Mouse (Mus musculus) stomach, embryonic 16.5 days (tissue): ENCODE measurements around the gene Klhl12. TPM values are rescaled to one million over a fixed set of nuclear protein-coding genes. Genes with fewer than 3 reads are reported as not detected.
"Not testable (repeated sequence)": the region's sequence is repeated elsewhere in the genome, so short reads cannot be mapped to it uniquely, and the experiment has no call there.

ENCODE experiments used
- ATAC-seq: fragments of 200-750 bp; cut with Nextera tagmentation; 2 replicates; pipeline ENCODE4 v1.8.0; 2017; ENCODE audit warnings: moderate number of reproducible peaks, moderate TSS enrichment; ENCODE audit not compliant: insufficient read depth, low FRiP score
- H3K27ac ChIP-seq: fragments of 300-500 bp; sonication (generic); 2 replicates; pipeline ENCODE4 v1.5.1; 2014; ENCODE audit warnings: low read length
- H3K27me3 ChIP-seq: fragments of 300-500 bp; sonication (generic); 2 replicates; pipeline ENCODE4 v1.6.1; 2014; ENCODE audit warnings: low read length, control low read depth, mixed read lengths; ENCODE audit not compliant: control insufficient read depth, insufficient read depth
- H3K36me3 ChIP-seq: fragments of 300-500 bp; sonication (generic); 2 replicates; pipeline ENCODE4 v1.6.1; 2014; ENCODE audit warnings: low read length; ENCODE audit not compliant: control insufficient read depth, insufficient read depth
- H3K4me1 ChIP-seq: fragments of 300-500 bp; sonication (generic); 2 replicates; pipeline ENCODE4 v1.6.1; 2014; ENCODE audit warnings: low read length, control low read depth, mixed read lengths; ENCODE audit not compliant: control insufficient read depth, insufficient read depth
- H3K4me2 ChIP-seq: fragments of 300-500 bp; sonication (generic); 2 replicates; pipeline ENCODE4 v1.6.1; 2014; ENCODE audit warnings: low read depth, low read length, mixed read lengths
- H3K4me3 ChIP-seq: fragments of 300-500 bp; sonication (generic); replicated peaks from 2 replicates; pipeline ENCODE4 v1.5.1; 2014; ENCODE audit warnings: mild to moderate bottlenecking, low read length
- H3K9ac ChIP-seq: fragments of 300-500 bp; sonication (generic); 2 replicates; pipeline ENCODE4 v1.6.1; 2014; ENCODE audit warnings: low read length
- H3K9me3 ChIP-seq: fragments of 300-500 bp; sonication (generic); replicated peaks from 2 replicates; pipeline ENCODE4 v1.6.1; 2016; ENCODE audit warnings: low read length, control low read depth; ENCODE audit not compliant: control insufficient read depth
- WGBS: fragments of 180-500 bp; shearing (Covaris S2); extraction: QIAGEN DNeasy Blood & Tissue Kit; methylation state at CpG from one replicate; pipeline ENCODE4 v1.1.7; 2014; 5-methylcytosine and 5-hydroxymethylcytosine counted together
- polyA plus RNA-seq: library from polyadenylated mRNA; unstranded; fragments of >200 nt; fragmentation: Nextera tagmentation; extraction: Ambion mirVana; gene quantifications from 2 replicates; pipeline ENCODE4 v1.2.1, GENCODE M21; 2015

Gene Klhl12
- polyA plus RNA-seq, 1 experiment from 2014 or later = 23.1 TPM

GRCm38 (mm10) chr1:134533710-134534109 lies 78.4 kb downstream of the Klhl12 start:
- H3K27ac ChIP-seq, H3K27me3 ChIP-seq, H3K4me2 ChIP-seq, H3K4me1 ChIP-seq, H3K36me3 ChIP-seq, H3K4me3 ChIP-seq, ATAC-seq, H3K9me3 ChIP-seq, H3K9ac ChIP-seq: not testable (repeated sequence)
- 88% methylated on average over 10 of the region's 10 CpGs for WGBS

GRCm38 (mm10) chr1:134535054-134535453 lies 79.7 kb downstream of the Klhl12 start:
- no peak overlapping the region for H3K4me3 ChIP-seq

GRCm38 (mm10) chr1:134535513-134535912 lies 80.2 kb downstream of the Klhl12 start:
- H3K4me1 ChIP-seq = no peaks in the 10 kb centered on the region
- H3K4me2 ChIP-seq = no peak overlapping the region
- H3K9ac ChIP-seq = no peak overlapping the region
- no peaks in the 10 kb centered on the region for H3K27me3 ChIP-seq
- ATAC-seq = no peak
- H3K9me3 ChIP-seq = no peaks in the 10 kb centered on the region
- no peaks in the 10 kb centered on the region for H3K36me3 ChIP-seq
- no peak overlapping the region for H3K4me3 ChIP-seq
- H3K27ac ChIP-seq = no peak overlapping the region
- 70% methylated on average over 3 of the region's 3 CpGs for WGBS

More at GRCm38 (mm10) chr1:134535054-134535453, 79.7 kb downstream of the Klhl12 start:
- Histone ChIP-seq H3K4me2 (no peak overlapping the region), H3K27ac (no peak overlapping the region), H3K4me1 (no peaks in the 10 kb centered on the region), H3K9me3 (no peaks in the 10 kb centered on the region), H3K36me3 (no peaks in the 10 kb centered on the region), H3K9ac (no peak overlapping the region), H3K27me3 (no peaks in the 10 kb centered on the region)
- WGBS = 94% methylated on average over 1 of the region's 1 CpGs
- ATAC-seq = no peak

GRCm38 (mm10) chr1:134540610-134541009 lies 85.3 kb downstream of the Klhl12 start:
- H3K9me3 ChIP-seq = peaks cover 6% of the 10 kb centered on the region; the same call in 1 of the 2 replicates
- WGBS = 82% methylated on average over 10 of the region's 10 CpGs
- H3K9ac ChIP-seq = no peak overlapping the region
- H3K4me3 ChIP-seq = no peak overlapping the region
- ATAC-seq = peak; percentile 53; the same call in 1 of the 2 replicates
- H3K27ac ChIP-seq = peak overlapping the region; percentile 60
- H3K36me3 ChIP-seq = no peaks in the 10 kb centered on the region
- H3K27me3 ChIP-seq = no peaks in the 10 kb centered on the region
- H3K4me2 ChIP-seq = no peak overlapping the region
- H3K4me1 ChIP-seq = no peaks in the 10 kb centered on the region

Other genes starting within 250 kb of the Klhl12 start
- gene Adora1, start 220.1 kb upstream of the Klhl12 start, polyA plus RNA-seq = 15.3 and 22.3 TPM in 2 replicates
- gene Myog, start 165.5 kb upstream of the Klhl12 start, polyA plus RNA-seq = 1.2 and 28.7 TPM in 2 replicates
- gene Ppfia4, start 122.6 kb upstream of the Klhl12 start, polyA plus RNA-seq = 6.8 and 6.9 TPM in 2 replicates
- 93.7 and 104 TPM in 2 replicates for gene Tmem183a, start 93.6 kb upstream of the Klhl12 start, polyA plus RNA-seq
- gene 4933406M09Rik, start 69.6 kb upstream of the Klhl12 start, polyA plus RNA-seq = not detected in 2 replicates
- 39.7 and 41.5 TPM in 2 replicates for gene Cyb5r1, start 50.0 kb upstream of the Klhl12 start, polyA plus RNA-seq
- gene Adipor1, start 40.2 kb upstream of the Klhl12 start, polyA plus RNA-seq = 88.7 and 97.7 TPM in 2 replicates
- 40.2 and 45.4 TPM in 2 replicates for gene Rabif, start 39.1 kb downstream of the Klhl12 start, polyA plus RNA-seq
- gene Mgat4e, start 94.2 kb downstream of the Klhl12 start, polyA plus RNA-seq = not detected in 2 replicates
- gene Kdm5b, start 104.6 kb downstream of the Klhl12 start, polyA plus RNA-seq = 48.4 and 51.7 TPM in 2 replicates
- 2.2 and 2.6 TPM in 2 replicates for gene Syt2, start 191.1 kb downstream of the Klhl12 start, polyA plus RNA-seq